Mouse (Mus musculus): Measurements from ENCODE around the gene Tcl1b3. TPM values are rescaled to one million over a fixed set of nuclear protein-coding genes. Genes with fewer than 3 reads are reported as not detected.
"Not testable (repeated sequence)": the region's sequence is repeated elsewhere in the genome, so short reads cannot be mapped to it uniquely, and the experiment has no call there.

Tcl1b3 gene
- not detected in 2 replicates for polyA plus RNA-seq (2016; fragmentation: Nextera tagmentation; extraction: Ambion mirVana)

GRCm38 (mm10) chr12:105190743-105191142 is at the start of gene Tcl1b3:
TSS of gene Tcl1b3 (plus strand) at chr12:105191043.
- H3K9me3 ChIP-seq; H3K27ac ChIP-seq; H3K4me3 ChIP-seq; H3K27me3 ChIP-seq (ENCODE audit: insufficient read depth, poor library complexity, severe bottlenecking); DNase-seq (ENCODE audit: low spot score); H3K4me1 ChIP-seq; H3K36me3 ChIP-seq: not testable (repeated sequence)
- WGBS = 89% methylated on average over 6 of the region's 6 CpGs

DNA sequence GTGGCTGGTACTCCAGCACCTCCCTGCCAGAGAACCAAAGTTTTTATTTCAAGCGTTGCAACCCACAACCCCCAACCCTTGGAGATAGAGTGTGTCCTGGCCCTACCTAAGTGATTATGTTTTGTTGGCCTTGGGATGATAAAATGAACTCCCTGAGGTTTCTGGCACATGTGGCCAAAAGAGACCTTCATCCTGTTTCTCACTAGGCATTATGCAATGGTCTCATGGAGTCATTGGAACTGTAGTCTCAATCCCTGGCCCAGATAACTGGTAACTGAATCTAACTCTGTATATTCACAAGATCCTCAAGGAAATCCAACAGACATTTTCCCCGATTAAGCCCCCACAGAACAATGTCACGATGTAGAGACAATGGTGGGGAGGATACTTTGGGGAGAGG is 47.7 kb upstream of the Tcl1b3 start:
- Histone ChIP-seq H3K27ac (no peak overlapping the region), H3K4me1 (no peaks in the 10 kb centered on the region), H3K4me3 (no peak overlapping the region), H3K9me3 (no peaks in the 10 kb centered on the region), H3K27me3 (ENCODE audit: insufficient read depth, poor library complexity, severe bottlenecking) (no peaks in the 10 kb centered on the region), H3K36me3 (no peaks in the 10 kb centered on the region)
- 84% methylated on average over 3 of the region's 3 CpGs for WGBS
- no peak for DNase-seq (ENCODE audit: low spot score)

DNA sequence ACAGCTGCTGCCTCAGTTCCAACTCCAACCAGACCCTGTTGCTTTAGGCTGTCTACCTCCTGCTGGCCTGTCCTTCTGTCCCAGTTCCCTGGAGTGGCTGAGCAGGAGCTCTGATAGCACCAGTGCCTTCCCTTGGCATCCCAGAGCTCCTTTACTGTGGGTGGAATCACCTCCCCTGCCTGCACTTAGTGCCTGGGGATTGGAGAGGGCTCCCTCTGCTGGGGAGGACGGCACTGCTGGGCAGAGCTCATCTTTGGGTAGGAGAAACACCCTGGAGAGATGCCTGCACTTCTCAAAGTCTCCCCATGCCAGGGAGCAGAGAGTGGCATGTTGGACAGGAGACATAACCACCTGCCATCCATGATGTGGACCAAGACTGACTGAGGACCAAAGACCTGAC is 45.9 kb upstream of the Tcl1b3 start:
- H3K9me3 ChIP-seq; DNase-seq (ENCODE audit: low spot score); H3K4me3 ChIP-seq; H3K4me1 ChIP-seq; H3K36me3 ChIP-seq; H3K27me3 ChIP-seq (ENCODE audit: insufficient read depth, poor library complexity, severe bottlenecking); H3K27ac ChIP-seq: not testable (repeated sequence)
- WGBS = 38% methylated on average over 1 of the region's 1 CpGs

GRCm38 (mm10) chr12:105145714-105146113 is 45.1 kb upstream of the Tcl1b3 start, which contains the start of gene Tcl1b2:
TSS of gene Tcl1b2 (plus strand) at chr12:105146014.
- H3K4me3 ChIP-seq = no peak within 1 kb of the TSS
- no peaks in the 10 kb centered on the region for H3K27me3 ChIP-seq (ENCODE audit: insufficient read depth, poor library complexity, severe bottlenecking)
- no peaks in the 10 kb centered on the region for H3K36me3 ChIP-seq
- no peaks in the 10 kb centered on the region for H3K4me1 ChIP-seq
- DNase-seq (ENCODE audit: low spot score) = peak; percentile 36
- 68% methylated on average over 3 of the region's 3 CpGs for WGBS
- H3K9me3 ChIP-seq = no peaks in the 10 kb centered on the region
- no peak within 1 kb of the TSS for H3K27ac ChIP-seq

GRCm38 (mm10) chr12:105155286-105155685 is 35.6 kb upstream of the Tcl1b3 start:
- 69% methylated on average over 4 of the region's 4 CpGs for WGBS

GRCm38 (mm10) chr12:105158842-105159241 is 32.0 kb upstream of the Tcl1b3 start:
- WGBS = 77% methylated on average over 6 of the region's 6 CpGs
- H3K27me3 ChIP-seq (ENCODE audit: insufficient read depth, poor library complexity, severe bottlenecking) = no peaks in the 10 kb centered on the region
- H3K36me3 ChIP-seq = no peaks in the 10 kb centered on the region
- no peak for DNase-seq (ENCODE audit: low spot score)
- H3K9me3 ChIP-seq = no peaks in the 10 kb centered on the region
- H3K4me3 ChIP-seq = no peak overlapping the region
- no peak overlapping the region for H3K27ac ChIP-seq
- H3K4me1 ChIP-seq = no peaks in the 10 kb centered on the region

More at GRCm38 (mm10) chr12:105155286-105155685, 35.6 kb upstream of the Tcl1b3 start:
- not testable (repeated sequence) for H3K36me3 ChIP-seq; H3K4me1 ChIP-seq; H3K9me3 ChIP-seq; H3K4me3 ChIP-seq; H3K27me3 ChIP-seq (ENCODE audit: insufficient read depth, poor library complexity, severe bottlenecking); H3K27ac ChIP-seq; DNase-seq (ENCODE audit: low spot score)

- Histone ChIP-seq H3K27ac (no peak within 1 kb of the TSS), H3K4me1 (no peaks in the 10 kb centered on the region), H3K27me3 (ENCODE audit: insufficient read depth, poor library complexity, severe bottlenecking) (no peaks in the 10 kb centered on the region), H3K4me3 (no peak within 1 kb of the TSS), H3K9me3 (no peaks in the 10 kb centered on the region), H3K36me3 (no peaks in the 10 kb centered on the region)
- DNase-seq (ENCODE audit: low spot score) = no peak
- 68% methylated on average over 4 of the region's 4 CpGs for WGBS
Observed at GRCm38 (mm10) chr12:105159390-105159789, 31.5 kb upstream of the Tcl1b3 start, which contains the start of gene Tcl1b1. TSS of gene Tcl1b1 (plus strand) at chr12:105159690.

GRCm38 (mm10) chr12:105166734-105167133 is 24.1 kb upstream of the Tcl1b3 start:
- Histone ChIP-seq H3K4me3 (no peak overlapping the region), H3K9me3 (no peaks in the 10 kb centered on the region), H3K36me3 (no peaks in the 10 kb centered on the region), H3K27me3 (ENCODE audit: insufficient read depth, poor library complexity, severe bottlenecking) (no peaks in the 10 kb centered on the region), H3K27ac (no peak overlapping the region), H3K4me1 (no peaks in the 10 kb centered on the region)
- DNase-seq (ENCODE audit: low spot score) = no peak
- 57% methylated on average over 3 of the region's 3 CpGs for WGBS

- no peak for DNase-seq (ENCODE audit: low spot score)
- Histone ChIP-seq H3K27ac (no peak overlapping the region), H3K4me1 (no peaks in the 10 kb centered on the region), H3K4me3 (no peak overlapping the region), H3K36me3 (no peaks in the 10 kb centered on the region), H3K9me3 (no peaks in the 10 kb centered on the region), H3K27me3 (ENCODE audit: insufficient read depth, poor library complexity, severe bottlenecking) (no peaks in the 10 kb centered on the region)
- 74% methylated on average over 2 of the region's 2 CpGs for WGBS
Observed at GRCm38 (mm10) chr12:105173366-105173765, 17.5 kb upstream of the Tcl1b3 start.

GRCm38 (mm10) chr12:105174318-105174717 is 16.5 kb upstream of the Tcl1b3 start:
- H3K9me3 ChIP-seq; H3K36me3 ChIP-seq; DNase-seq (ENCODE audit: low spot score); H3K4me1 ChIP-seq; H3K27me3 ChIP-seq (ENCODE audit: insufficient read depth, poor library complexity, severe bottlenecking); H3K27ac ChIP-seq; H3K4me3 ChIP-seq: not testable (repeated sequence)
- WGBS = 13% methylated on average over 2 of the region's 2 CpGs

DNA sequence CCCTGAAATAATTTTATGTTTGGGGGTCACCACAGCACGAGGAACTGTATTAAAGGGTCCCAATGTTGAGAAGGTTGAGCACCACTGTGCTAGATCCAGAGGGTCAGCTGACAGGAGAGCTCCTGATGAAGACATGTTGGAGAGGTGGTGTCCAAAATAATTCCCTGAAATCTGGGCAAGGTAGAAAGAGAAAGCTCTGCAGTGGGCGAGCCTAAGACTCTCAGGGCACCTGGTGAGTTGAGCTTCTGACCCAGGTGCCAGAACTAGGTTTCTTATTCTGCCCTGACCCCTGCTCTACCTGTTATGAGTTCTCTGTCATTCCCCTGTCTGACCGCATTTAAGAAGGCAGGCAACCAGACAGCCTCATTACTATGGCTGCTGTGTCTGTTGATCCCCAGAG is 14.8 kb upstream of the Tcl1b3 start, which contains the start of gene Tcl1b5:
TSS of gene Tcl1b5 (plus strand) at position 301 of the 400 bp plus-strand sequence.
- WGBS = 56% methylated on average over 3 of the region's 3 CpGs
- H3K4me3 ChIP-seq; H3K27ac ChIP-seq; H3K27me3 ChIP-seq (ENCODE audit: insufficient read depth, poor library complexity, severe bottlenecking); H3K4me1 ChIP-seq; H3K36me3 ChIP-seq; H3K9me3 ChIP-seq; DNase-seq (ENCODE audit: low spot score): not testable (repeated sequence)

DNA sequence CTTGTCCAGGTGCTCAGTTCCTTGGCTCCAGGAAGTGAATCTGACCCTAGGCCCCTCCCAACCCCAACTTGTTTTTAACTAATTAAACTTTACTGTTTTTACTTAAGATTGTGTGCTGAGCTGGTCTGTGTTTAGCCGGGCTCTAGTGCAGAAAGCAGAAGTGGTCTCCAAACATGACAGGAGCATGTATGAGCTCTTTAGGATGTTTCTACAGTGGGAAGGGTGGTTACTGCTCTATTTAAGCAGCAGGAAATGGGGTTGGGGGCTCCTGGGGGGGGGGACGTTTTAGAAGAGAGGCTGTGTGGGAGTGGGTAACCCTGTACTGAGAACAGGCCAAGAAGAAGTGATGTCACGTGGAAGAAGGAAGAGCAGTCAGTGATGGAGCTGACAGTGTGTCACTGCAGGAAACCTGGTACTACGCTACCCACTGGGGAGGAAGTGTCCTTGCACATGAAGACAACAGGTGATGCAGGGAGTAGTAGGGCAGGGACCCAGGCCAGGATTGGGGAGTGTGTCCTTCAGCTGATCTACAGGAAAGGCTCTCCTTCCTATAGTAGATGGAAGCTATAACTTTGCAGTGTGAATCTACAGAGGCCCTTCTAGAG is 9.7 kb upstream of the Tcl1b3 start:
- not testable (repeated sequence) for H3K27ac ChIP-seq; H3K27me3 ChIP-seq (ENCODE audit: insufficient read depth, poor library complexity, severe bottlenecking)
- 75% methylated on average over 4 of the region's 4 CpGs for WGBS

DNA sequence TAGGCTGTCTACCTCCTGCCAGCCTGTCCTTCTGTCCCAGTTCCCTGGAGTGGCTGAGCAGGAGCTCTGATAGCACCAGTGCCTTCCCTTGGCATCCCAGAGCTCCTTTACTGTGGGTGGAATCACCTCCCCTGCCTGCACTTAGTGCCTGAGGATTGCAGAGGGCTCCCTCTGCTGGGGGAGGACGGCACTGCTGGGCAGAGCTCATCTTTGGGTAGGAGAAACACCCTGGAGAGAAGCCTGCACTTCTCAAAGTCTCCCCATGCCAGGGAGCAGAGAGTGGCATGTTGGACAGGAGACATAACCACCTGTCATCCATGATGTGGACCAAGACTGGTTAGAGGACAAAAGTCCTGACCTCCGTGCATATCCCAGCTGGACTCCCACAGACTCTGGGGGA is 1.9 kb upstream of the Tcl1b3 start:
- H3K4me3 ChIP-seq; H3K4me1 ChIP-seq; DNase-seq (ENCODE audit: low spot score); H3K36me3 ChIP-seq; H3K27me3 ChIP-seq (ENCODE audit: insufficient read depth, poor library complexity, severe bottlenecking); H3K9me3 ChIP-seq; H3K27ac ChIP-seq: not testable (repeated sequence)
- 27% methylated on average over 2 of the region's 2 CpGs for WGBS

More for the DNA sequence above, 9.7 kb upstream of the Tcl1b3 start:
- DNase-seq (ENCODE audit: low spot score); H3K36me3 ChIP-seq; H3K4me1 ChIP-seq; H3K9me3 ChIP-seq; H3K4me3 ChIP-seq: not testable (repeated sequence)
